ENCODE assay signal across 22 mouse cellular contexts in the genomic region with DNA sequence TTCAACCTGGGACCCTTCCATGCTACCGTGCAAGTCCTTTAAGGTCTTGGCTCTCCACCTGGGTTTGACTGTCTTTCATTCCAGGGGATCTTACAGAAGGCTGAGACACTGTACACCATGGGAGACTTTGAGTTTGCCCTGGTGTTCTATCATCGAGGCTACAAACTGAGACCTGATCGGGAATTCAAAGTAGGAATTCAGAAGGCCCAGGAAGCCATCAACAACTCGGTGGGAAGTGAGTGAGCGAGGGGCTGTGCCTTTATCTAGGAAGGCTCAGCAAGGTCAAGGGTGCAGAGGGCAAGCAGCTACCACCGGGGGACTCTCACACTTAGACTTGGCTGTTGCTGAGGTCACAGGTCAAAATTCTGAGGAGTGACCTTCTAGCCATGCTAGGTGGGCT.
"Had no signal": no experiment of that assay in that cellular context is flagged by ENCODE, and none has a peak within 500 bp of the region (broad histone marks: within the 10 kb centered on the region; RNA-seq: fewer than 3 reads in every experiment).

No protein-coding gene starts in this region.

- DNase-seq: gastrocnemius, adult 2 months; gastrocnemius, postnatal 10 days; gastrocnemius, postnatal 25 days; heart, adult 18-20 months; heart, postnatal 10 days; heart, postnatal 4 days; kidney, adult 18-20 months; kidney, adult 9 months; kidney, postnatal 14 days; kidney, postnatal 36 days; layer of hippocampus, adult 9-11 months; layer of hippocampus, postnatal 36 days; left cerebral cortex, postnatal 4 days; liver, embryonic 13.5 days had no signal

- H3K9me3 ChIP-seq: heart, embryonic 10.5 days; heart, embryonic 12.5 days; hindbrain, embryonic 10.5 days; hindbrain, embryonic 12.5 days; intestine, embryonic 15.5 days; kidney, embryonic 15.5 days; limb, embryonic 13.5 days; limb, embryonic 15.5 days; liver, embryonic 13.5 days had no signal

- H3K36me3 ChIP-seq: heart, embryonic 10.5 days; heart, embryonic 12.5 days; hindbrain, embryonic 10.5 days; hindbrain, embryonic 12.5 days; intestine, embryonic 15.5 days; kidney, embryonic 15.5 days; limb, embryonic 13.5 days; limb, embryonic 15.5 days; liver, embryonic 13.5 days had no signal

- H3K27me3 ChIP-seq: heart, embryonic 12.5 days; hindbrain, embryonic 12.5 days; intestine, embryonic 15.5 days; kidney, embryonic 15.5 days; limb, embryonic 13.5 days; limb, embryonic 15.5 days; liver, embryonic 13.5 days had no signal

- H3K4me3 ChIP-seq: gastrocnemius, adult 2 months; heart, embryonic 10.5 days; heart, embryonic 12.5 days; hindbrain, embryonic 10.5 days; hindbrain, embryonic 12.5 days; intestine, embryonic 15.5 days; kidney, embryonic 15.5 days; limb, embryonic 13.5 days; limb, embryonic 15.5 days; liver, embryonic 13.5 days had no signal
